Mouse (Mus musculus) T-cell, adult 2 months (primary cell): Measurements from ENCODE around the gene Sox9.

Experiments
- DNase-seq: peaks from one replicate; pipeline ENCODE4 v3.0.0; 2022; ENCODE audit warnings: low spot score

Sox9 gene

GRCm38 (mm10) chr11:112781994-112782356 lies at the start of gene Sox9:
Gene Sox9 (plus strand): TSS chr11:112782224.
- DNase-seq = no peak

GRCm38 (mm10) chr11:112732401-112732800 lies 49.6 kb upstream of the Sox9 start:
- no peak for DNase-seq

GRCm38 (mm10) chr11:112737071-112737470 lies 45.0 kb upstream of the Sox9 start:
- DNase-seq = no peak

GRCm38 (mm10) chr11:112739681-112740080 lies 42.3 kb upstream of the Sox9 start:
- no peak for DNase-seq

- no peak for DNase-seq
These were observed 25.5 kb upstream of the Sox9 start for GRCm38 (mm10) chr11:112756516-112756915.

- no peak for DNase-seq
These were observed 24.0 kb upstream of the Sox9 start for GRCm38 (mm10) chr11:112758056-112758455.

- no peak for DNase-seq
These were observed 15.1 kb upstream of the Sox9 start for GRCm38 (mm10) chr11:112766956-112767355.

GRCm38 (mm10) chr11:112767531-112768041 lies 14.4 kb upstream of the Sox9 start:
- no peak for DNase-seq

GRCm38 (mm10) chr11:112772791-112773355 lies 9.2 kb upstream of the Sox9 start:
- no peak for DNase-seq

GRCm38 (mm10) chr11:112779762-112780161 lies 2.3 kb upstream of the Sox9 start:
- DNase-seq = no peak

GRCm38 (mm10) chr11:112780394-112780920 lies 1.6 kb upstream of the Sox9 start:
- DNase-seq = no peak

- no peak for DNase-seq
These were observed 751 bp upstream of the Sox9 start for GRCm38 (mm10) chr11:112781035-112781911.

GRCm38 (mm10) chr11:112782357-112783121 lies 515 bp downstream of the Sox9 start:
- no peak for DNase-seq

GRCm38 (mm10) chr11:112783401-112784346 lies 1.6 kb downstream of the Sox9 start:
- no peak for DNase-seq

- DNase-seq = no peak
These were observed 2.4 kb downstream of the Sox9 start for GRCm38 (mm10) chr11:112784347-112784902.

- no peak for DNase-seq
These were observed 2.9 kb downstream of the Sox9 start for GRCm38 (mm10) chr11:112784903-112785381.

- no peak for DNase-seq
These were observed 3.6 kb downstream of the Sox9 start for GRCm38 (mm10) chr11:112785581-112785980.

- DNase-seq = no peak
These were observed 4.4 kb downstream of the Sox9 start for GRCm38 (mm10) chr11:112786427-112786826.

- DNase-seq = no peak
These were observed 6.3 kb downstream of the Sox9 start for GRCm38 (mm10) chr11:112788296-112788695.

- no peak for DNase-seq
These were observed 14.4 kb downstream of the Sox9 start for GRCm38 (mm10) chr11:112796379-112796778.
